Mouse (Mus musculus) hindlimb bud, embryonic 11.5 days (tissue): ENCODE measurements around the gene Mpdu1.
"Not testable (repeated sequence)": the region's sequence is repeated elsewhere in the genome, so short reads cannot be mapped to it uniquely, and the experiment has no call there.

ENCODE experiments used
- DNase-seq: peaks from one replicate; pipeline ENCODE4 v3.0.0-alpha.2; 2012; ENCODE audit warnings: low read depth, low spot score; ENCODE audit errors: extremely low spot score

The Mpdu1 gene

GRCm38 (mm10) chr11:69622406-69622805 is 40.0 kb downstream of the Mpdu1 start:
- DNase-seq = no peak

DNA sequence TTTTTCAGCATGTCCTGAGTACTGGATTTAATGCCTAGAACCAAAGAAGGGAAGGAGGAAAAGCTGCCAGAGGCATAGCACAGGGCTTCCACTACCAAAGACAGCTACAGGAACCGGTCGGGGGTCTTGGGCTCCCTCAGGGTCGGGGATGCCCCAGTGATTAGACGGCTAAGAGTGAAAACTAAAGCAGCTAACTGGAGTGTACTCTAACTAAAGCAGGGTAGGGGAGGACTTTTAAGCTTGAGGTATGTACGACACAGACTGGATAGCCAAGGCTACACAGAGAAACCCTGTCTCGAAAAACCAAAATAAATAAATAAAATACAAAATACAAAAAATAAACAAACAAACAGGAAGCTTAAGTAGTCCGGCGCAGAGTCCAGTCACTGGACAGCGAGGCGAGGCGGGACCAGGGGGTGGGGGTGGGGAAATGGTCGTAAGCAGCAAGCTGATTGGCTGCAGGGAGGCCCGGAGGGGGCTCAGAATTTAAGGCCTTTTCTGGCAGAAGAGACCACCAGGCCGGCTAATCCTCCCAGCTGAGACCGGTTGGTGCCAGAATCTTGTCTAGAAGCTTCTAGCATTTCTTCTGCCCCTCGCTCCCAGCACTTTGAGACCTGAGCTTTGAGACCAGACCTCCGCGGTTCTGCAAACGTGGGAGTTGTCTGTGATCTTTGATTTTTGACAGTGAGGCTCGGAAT is 40.7 kb downstream of the Mpdu1 start, which contains the start of gene Sat2:
Sat2 (plus strand) TSS at position 454 of the 698 bp plus-strand sequence.
- DNase-seq = no peak

DNA sequence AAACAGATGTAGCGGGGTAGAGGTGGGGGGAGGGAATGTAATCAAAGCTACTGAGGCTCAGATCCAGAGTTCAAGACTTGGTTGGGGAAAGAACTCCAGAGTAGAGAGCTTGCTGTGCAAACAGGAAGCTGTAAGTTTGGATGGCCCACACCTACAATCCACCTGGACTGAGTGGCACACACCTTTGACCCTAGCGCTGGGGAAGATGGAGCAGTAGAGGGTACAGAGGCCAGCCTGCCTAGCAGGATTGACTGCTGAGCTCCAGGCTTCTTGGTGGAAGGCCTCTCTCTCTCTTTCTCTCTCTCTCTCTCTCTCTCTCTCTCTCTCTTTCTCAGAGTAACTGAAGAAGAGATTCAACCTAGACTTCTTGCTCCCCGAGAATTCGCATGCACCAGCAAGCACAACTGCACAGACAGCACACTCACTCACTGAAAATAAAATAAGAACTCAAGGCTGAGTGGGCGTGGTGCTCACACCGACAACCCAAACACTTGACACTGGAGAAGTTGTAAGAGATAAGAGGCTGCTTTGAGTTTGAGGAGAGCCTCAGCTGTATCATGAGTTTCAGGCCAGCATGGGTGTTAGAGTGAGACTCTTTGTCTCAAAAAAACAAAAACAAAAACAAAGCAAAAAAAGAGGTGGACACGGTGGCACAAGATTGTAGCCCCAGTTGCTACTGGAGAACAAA is 41.9 kb downstream of the Mpdu1 start:
- no peak for DNase-seq

DNA sequence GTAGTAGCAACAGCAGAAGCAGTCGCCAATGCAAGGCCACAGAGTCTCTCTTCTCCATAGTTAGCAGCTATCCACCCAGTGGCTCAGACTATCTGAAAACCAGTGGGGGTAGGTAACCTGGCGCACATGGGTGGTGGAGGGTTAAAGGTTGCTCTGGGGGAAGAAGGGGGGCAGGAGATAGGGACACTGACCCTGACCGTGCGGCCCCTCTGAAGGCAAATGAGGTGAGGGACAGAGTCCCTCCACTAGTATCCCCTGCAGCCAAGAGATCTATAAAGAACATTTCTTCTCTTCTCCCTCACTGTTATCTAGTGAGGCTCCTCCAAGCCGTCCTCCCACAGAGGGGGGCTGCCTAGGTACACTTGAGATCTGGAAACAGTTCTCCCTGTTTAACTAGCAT is 44.6 kb downstream of the Mpdu1 start, which contains the start of gene Shbg:
Shbg (minus strand) TSS at position 101 of the 400 bp plus-strand sequence.
- DNase-seq = no peak

- no peak for DNase-seq
Observed at GRCm38 (mm10) chr11:69616781-69617180, 45.7 kb downstream of the Mpdu1 start.

GRCm38 (mm10) chr11:69614257-69614588 is 48.2 kb downstream of the Mpdu1 start:
- not testable (repeated sequence) for DNase-seq

DNA sequence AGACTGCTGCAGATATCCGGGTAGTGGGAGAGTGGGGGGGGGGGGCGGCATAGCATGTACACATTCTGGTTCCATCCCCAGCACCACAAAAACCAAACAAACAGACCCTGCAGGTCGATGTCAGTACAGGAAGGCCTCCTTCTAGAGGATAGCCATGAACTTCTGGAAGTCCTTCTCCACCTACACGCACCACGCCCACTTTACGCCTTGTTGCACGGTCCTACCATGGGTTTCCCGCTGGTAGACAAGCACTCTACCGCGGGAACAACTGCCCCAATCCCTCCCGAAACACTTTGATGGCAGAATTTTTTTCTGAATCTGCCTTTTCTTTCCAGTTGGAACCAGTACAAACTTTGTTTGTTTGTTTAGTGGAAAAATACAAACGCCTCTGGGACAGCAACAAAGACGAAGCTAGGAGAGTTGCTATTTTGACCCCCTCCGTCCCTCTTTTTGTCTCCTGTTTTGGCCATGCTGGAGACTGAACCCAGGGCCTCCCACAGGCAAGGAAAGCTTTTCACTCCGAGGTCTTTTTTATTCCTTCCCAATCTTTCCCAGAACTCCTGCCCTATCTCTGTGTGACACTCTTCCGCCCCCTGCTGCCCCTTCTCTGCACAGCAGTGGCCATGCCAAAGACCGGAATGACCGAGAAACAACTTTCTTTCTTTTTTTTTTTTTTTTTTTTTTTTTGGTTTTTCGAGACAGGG is 48.7 kb downstream of the Mpdu1 start:
- DNase-seq = no peak

- DNase-seq = no peak
Observed at GRCm38 (mm10) chr11:69610899-69611298, 51.5 kb downstream of the Mpdu1 start.

DNA sequence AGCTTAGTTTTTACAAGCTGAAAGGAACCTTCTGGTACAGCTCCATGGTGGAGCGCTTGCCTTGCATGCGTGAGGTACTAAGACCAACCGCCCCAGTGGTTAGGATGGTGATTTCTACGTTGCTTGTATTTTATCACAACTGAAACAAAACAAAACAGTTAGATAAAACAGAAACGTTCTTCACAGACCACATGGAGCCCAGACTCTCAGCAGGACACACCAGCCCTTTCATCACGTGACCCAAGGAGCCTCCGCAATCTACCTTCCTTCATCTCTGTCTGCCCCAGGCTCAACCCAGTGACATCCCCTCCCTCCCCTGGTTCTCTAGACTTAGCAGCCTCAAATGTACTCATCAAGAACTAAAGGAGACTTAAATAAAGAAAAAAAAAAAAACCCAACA is 53.0 kb downstream of the Mpdu1 start:
- DNase-seq = no peak

- no peak for DNase-seq
Observed at GRCm38 (mm10) chr11:69608525-69608924, 53.9 kb downstream of the Mpdu1 start.

DNA sequence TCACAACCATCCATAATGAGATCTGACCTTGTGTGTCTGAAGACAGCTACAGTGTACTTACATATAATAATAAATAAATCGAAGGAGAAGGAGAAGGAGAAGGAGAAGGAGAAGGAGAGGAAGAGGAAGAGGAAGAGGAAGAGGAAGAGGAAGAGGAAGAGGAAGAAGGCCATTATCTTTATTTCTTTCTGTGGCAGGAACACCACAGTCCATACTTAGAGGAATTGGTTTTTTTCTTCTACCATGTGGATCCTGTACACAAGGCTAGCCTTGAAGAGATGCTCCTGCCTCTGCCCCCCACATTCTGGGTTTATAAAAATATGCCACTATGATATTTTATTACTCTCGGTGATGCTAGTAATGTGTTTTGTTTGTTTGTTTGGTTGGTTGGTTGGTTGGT is 55.6 kb downstream of the Mpdu1 start:
- DNase-seq = no peak
